In the genomic region with DNA sequence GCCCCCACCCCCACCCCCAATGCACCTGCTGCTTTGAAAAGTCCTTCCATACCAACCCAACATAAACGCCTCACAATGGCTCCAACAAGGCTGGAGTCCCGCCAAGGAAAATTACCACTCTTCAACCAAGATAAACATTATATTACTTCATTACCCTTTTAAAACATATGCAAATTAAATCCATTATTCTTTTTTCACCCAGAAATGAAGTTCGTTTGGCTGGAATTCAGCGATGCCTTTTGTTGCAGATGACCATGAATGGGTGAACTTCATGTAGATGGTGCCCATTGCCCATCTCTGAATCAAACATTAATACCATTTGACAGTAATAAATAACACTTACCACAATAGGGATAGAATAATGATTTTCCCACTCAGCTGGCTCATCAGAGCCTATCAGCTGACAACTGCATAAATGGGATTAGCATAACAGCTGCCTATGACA, we compare ENCODE assay signal across 19 mouse cellular contexts.
DNase-seq lines count a peak whose midpoint lies in the region; ATAC-seq and TF ChIP-seq lines count a peak whose summit lies in the region.
"Had no signal": no experiment of that assay in that cellular context is flagged by ENCODE, and none has a peak within 500 bp of the region (broad histone marks: within the 10 kb centered on the region; RNA-seq: fewer than 3 reads in every experiment).

No protein-coding gene starts in this region.

- H3K27ac ChIP-seq in forebrain, embryonic 14.5 days (ENCODE audit: low read depth, low read length), result peak overlapping the region; percentile 52; the same call in 1 of the 2 replicates
- H3K27ac ChIP-seq in hindbrain, postnatal 0 days, result no peak overlapping the region
- H3K27ac ChIP-seq: embryonic facial prominence, embryonic 13.5 days; limb, embryonic 10.5 days had no signal

- no peak overlapping the region for H3K9ac ChIP-seq in forebrain, embryonic 14.5 days (ENCODE audit: low read length)
- H3K9ac ChIP-seq in hindbrain, postnatal 0 days (replicated peaks; ENCODE audit: low read length), result no peak overlapping the region
- H3K9ac ChIP-seq: embryonic facial prominence, embryonic 13.5 days had no signal

- H3K27me3 ChIP-seq in forebrain, embryonic 14.5 days (replicated peaks; ENCODE audit: control insufficient read depth, insufficient read depth, low read length), result no peaks in the 10 kb centered on the region
- H3K27me3 ChIP-seq in hindbrain, postnatal 0 days (ENCODE audit: insufficient read depth, low read length), result no peaks in the 10 kb centered on the region
- H3K27me3 ChIP-seq: embryonic facial prominence, embryonic 13.5 days; megakaryocyte, embryonic 14.5 days had no signal

- no peak overlapping the region for H3K4me3 ChIP-seq in forebrain, embryonic 14.5 days (ENCODE audit: low read depth, low read length)
- H3K4me3 ChIP-seq in hindbrain, postnatal 0 days (ENCODE audit: low read length), result no peak overlapping the region
- H3K4me3 ChIP-seq: embryonic facial prominence, embryonic 13.5 days; limb, embryonic 10.5 days; megakaryocyte, embryonic 14.5 days; myocyte had no signal

- peaks cover 14% of the 10 kb centered on the region for H3K4me1 ChIP-seq in forebrain, embryonic 14.5 days (ENCODE audit: control insufficient read depth, insufficient read depth, low read length)
- peaks cover 6% of the 10 kb centered on the region for H3K4me1 ChIP-seq in hindbrain, postnatal 0 days (ENCODE audit: insufficient read depth, low read length)
- H3K4me1 ChIP-seq: embryonic facial prominence, embryonic 13.5 days; limb, embryonic 10.5 days; megakaryocyte, embryonic 14.5 days had no signal

- peak; percentile 33 for DNase-seq in left cerebral cortex, postnatal 4 days
- no peak for DNase-seq in left cerebral cortex, postnatal 10 days (ENCODE audit: extremely low spot score in 1 of 2, low spot score in 2 of 2)
- peak; percentile 13 for DNase-seq in brain, adult 2 months (ENCODE audit: low read depth, low spot score)
- DNase-seq in forebrain, embryonic 14.5 days (ENCODE audit: low spot score), result peak; percentile 95
- DNase-seq in hindbrain, postnatal 0 days (ENCODE audit: low spot score), result peak; percentile 50
- no peak for DNase-seq in gastrocnemius, postnatal 10 days
- no peak for DNase-seq in adrenal gland, adult 8-10 months
- DNase-seq: cerebellum, postnatal 10 days; heart, postnatal 10 days; kidney, adult 8-10 months; kidney, postnatal 25 days; lung, adult 18-20 months; thymus, postnatal 25 days had no signal

- intact Hi-C loops in left cerebral cortex, postnatal 4 days (cut with DNase I), result no loop called here
- intact Hi-C loops in left cerebral cortex, postnatal 10 days (cut with DNase I), result no loop called here

- H3K36me3 ChIP-seq in forebrain, embryonic 14.5 days (ENCODE audit: control insufficient read depth, insufficient read depth, low read length), result no peaks in the 10 kb centered on the region
- no peaks in the 10 kb centered on the region for H3K36me3 ChIP-seq in hindbrain, postnatal 0 days (ENCODE audit: insufficient read depth, low read length)
- H3K36me3 ChIP-seq: embryonic facial prominence, embryonic 13.5 days; limb, embryonic 10.5 days had no signal

- no peaks in the 10 kb centered on the region for H3K9me3 ChIP-seq in forebrain, embryonic 14.5 days (replicated peaks; ENCODE audit: control insufficient read depth, low read length)
- no peaks in the 10 kb centered on the region for H3K9me3 ChIP-seq in hindbrain, postnatal 0 days (ENCODE audit: low read length)
- H3K9me3 ChIP-seq: embryonic facial prominence, embryonic 13.5 days; limb, embryonic 10.5 days had no signal

- ATAC-seq in forebrain, embryonic 14.5 days, result peak; percentile 89
- ATAC-seq in hindbrain, postnatal 0 days, result no peak
- ATAC-seq: inflammation-experienced regulatory T-cells, adult 6 months had no signal

- TF ChIP-seq CTCF in hindbrain, postnatal 0 days (IDR thresholded peaks at IDR 0.05; ENCODE audit: low read depth), result no peak

- 10% methylated on average over 4 of the region's 4 CpGs for WGBS in forebrain, embryonic 14.5 days
- WGBS in hindbrain, postnatal 0 days, result 35% methylated on average over 4 of the region's 4 CpGs

- 0 out of 2 replicates have a peak overlapping the region, but pooled peaks have one; percentile 28 for H3K4me2 ChIP-seq in forebrain, embryonic 14.5 days (ENCODE audit: low read length)
- no peak overlapping the region for H3K4me2 ChIP-seq in hindbrain, postnatal 0 days (ENCODE audit: low read depth, low read length)
- H3K4me2 ChIP-seq: embryonic facial prominence, embryonic 13.5 days; heart, embryonic 11.5 days had no signal

Comparison
In these comparisons a context has a peak if more than half of its experiments do, and no peak if none do; other contexts are left out.
1. DNase-seq: peak in left cerebral cortex, postnatal 4 days (single experiment), brain, adult 2 months (single experiment), forebrain, embryonic 14.5 days (single experiment) and hindbrain, postnatal 0 days (single experiment); none in left cerebral cortex, postnatal 10 days (0 of 2), gastrocnemius, postnatal 10 days (single experiment) and adrenal gland, adult 8-10 months (single experiment).